Mouse (Mus musculus) thymus, postnatal 10 days (tissue): ENCODE data around the gene Pde4b.

Experiments used
- DNase-seq, 2 experiments: peaks; one replicate each; pipeline ENCODE4 v3.0.0; 2021; ENCODE audit warnings: low spot score in 2 of 2

Pde4b gene

GRCm38 (mm10) chr4:102290052-102290734 lies 202.8 kb downstream of the Pde4b start:
- no peak for DNase-seq

DNA sequence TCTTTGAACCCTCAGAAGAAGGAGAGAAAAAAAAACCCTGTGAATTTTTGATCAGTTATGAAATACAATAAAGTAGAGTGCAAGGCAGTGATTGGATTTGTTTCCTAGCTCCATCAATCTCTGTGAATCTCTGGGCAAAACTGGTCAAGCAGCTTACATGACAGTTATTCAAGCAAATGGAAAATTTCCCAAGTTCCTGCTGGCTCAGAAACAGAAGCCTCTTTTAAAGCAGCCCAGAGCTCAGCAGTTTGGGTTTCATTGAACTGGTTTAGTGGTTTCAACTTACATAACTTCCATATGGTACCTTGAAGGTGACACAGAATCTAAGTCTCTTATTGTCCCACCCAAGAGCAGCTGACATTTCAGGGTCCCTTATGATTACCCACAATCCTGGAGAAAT lies 210.2 kb downstream of the Pde4b start:
- DNase-seq = no peak

DNA sequence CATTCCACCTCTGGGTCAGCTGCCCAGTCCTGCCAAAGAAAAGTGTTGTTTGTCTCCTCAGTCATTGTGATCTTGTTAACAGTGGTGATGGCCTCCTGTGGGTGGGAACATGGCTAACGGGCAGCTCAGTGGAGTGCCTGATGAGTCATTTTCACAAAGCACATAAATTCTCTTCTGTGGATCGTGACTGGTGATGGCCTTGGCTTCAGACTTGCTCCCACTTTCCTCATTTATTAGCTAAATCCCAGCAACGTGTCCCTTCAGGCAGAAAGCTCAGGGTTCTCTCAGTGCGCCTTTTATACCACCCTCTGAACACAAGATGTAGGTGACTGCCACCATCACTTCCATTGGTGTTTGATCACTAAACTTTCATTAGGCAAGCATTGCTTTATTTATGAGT lies 215.2 kb downstream of the Pde4b start:
- no peak for DNase-seq

GRCm38 (mm10) chr4:102307661-102308297 lies 220.4 kb downstream of the Pde4b start:
- DNase-seq = no peak

GRCm38 (mm10) chr4:102310630-102311029 lies 223.3 kb downstream of the Pde4b start:
- DNase-seq = no peak

- DNase-seq = no peak
These were observed 228.7 kb downstream of the Pde4b start for GRCm38 (mm10) chr4:102316011-102316410.

DNA sequence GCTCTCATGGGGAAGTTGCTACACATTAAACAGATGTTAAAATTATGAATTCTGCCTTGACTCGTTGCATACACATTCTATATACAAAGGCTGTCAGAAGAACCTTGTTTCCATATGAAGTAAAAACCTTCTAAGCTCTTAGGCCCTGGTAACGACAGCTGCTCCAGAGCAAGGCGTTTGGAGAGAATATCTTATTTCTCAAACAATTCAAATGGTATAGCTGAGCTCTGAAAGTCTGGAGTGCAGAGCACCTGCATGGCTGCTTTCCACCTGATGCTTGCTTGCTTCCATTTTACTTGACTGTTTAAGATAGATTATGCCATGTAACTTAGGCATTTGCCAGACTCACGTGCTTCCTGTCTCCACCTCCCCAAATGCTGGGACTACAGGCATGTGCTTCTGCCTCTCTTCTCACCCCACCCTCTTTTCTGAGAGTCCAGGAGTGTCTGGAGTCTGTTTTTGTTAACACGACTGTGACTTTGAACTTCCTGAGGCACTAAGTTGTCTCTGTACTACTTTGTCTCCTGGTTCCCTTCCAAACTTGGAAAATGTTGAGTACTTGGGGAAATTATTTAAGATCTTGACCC lies 229.4 kb downstream of the Pde4b start:
- no peak for DNase-seq

- DNase-seq = no peak
These were observed 231.3 kb downstream of the Pde4b start for GRCm38 (mm10) chr4:102318596-102318995.

- no peak for DNase-seq
These were observed 234.0 kb downstream of the Pde4b start for GRCm38 (mm10) chr4:102321340-102321739.

DNA sequence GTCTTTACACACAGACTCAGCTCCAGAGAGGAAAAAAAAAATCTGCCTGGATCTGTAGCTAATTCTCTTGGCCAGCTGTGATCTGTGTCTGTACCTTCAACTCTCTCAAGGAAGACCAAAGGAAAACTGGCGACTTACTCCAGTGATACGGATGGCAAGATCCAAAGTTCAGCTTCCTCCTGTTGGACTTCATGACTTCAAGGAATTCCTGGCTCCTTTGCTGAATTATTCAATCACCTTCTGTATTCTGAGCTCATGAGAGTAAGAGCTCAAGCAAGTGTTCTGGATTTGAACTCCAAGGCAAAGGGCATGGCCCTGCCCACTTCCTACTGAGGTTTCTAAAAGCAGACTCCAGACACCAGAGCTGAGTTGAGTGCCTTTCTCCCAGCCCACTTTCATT lies 245.0 kb downstream of the Pde4b start:
- no peak for DNase-seq

DNA sequence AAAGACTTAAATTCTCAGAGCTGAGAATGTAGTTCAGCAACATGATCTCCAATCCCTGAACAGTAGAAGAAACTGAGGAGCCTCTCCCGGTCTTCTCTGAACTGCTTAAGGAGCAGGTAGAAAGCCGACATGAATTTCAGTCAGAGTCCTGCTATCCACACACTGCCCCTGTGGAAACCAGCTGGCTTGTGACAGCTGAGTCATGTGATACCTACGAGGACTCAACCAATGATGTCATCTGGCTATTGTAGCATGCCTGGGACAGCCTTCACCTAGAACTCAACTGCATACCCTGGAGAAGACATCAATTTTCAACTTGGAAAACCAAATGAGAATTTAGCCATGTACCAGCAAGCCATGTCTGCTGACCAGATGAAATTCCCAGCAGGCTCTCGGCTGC lies 245.5 kb downstream of the Pde4b start:
- DNase-seq = no peak

- DNase-seq = no peak
These were observed 259.7 kb downstream of the Pde4b start for GRCm38 (mm10) chr4:102346911-102347492.

GRCm38 (mm10) chr4:102351476-102352475 lies 264.4 kb downstream of the Pde4b start:
- DNase-seq = no peak

DNA sequence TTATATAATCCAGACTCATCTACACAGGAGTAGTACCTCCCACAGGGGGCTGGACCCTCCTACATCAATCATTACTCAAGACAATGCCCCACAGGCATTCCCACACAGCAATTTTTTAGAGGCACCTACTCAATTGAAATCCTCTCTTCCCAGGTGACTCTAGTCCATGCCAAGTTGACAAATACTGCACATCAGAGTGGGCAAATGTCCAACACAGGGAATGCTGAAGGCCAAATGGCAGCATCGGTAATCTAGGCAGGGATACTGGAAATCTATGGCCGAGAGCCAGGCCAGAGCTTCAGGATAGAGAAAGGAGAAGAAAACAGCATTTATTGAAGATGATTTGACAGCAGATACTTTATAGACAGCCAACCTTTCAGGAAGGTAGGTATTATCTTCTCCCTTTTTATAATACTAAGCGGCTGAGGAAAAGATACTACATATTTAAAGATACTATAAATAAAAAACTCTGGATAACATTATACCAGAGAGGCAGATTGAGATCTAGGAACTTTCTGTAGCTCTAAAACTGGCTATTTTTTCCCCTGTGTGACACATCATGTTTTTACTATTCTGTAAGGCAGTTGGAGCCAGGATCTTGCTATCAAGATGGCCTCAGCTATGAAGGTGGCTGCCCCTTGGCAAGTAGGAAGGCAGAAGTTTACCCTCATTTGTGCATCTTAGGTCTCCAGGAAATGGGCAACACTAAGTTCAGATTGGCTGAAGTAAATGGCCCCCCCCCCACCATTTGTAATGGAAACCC lies 266.5 kb downstream of the Pde4b start:
- DNase-seq = no peak

DNA sequence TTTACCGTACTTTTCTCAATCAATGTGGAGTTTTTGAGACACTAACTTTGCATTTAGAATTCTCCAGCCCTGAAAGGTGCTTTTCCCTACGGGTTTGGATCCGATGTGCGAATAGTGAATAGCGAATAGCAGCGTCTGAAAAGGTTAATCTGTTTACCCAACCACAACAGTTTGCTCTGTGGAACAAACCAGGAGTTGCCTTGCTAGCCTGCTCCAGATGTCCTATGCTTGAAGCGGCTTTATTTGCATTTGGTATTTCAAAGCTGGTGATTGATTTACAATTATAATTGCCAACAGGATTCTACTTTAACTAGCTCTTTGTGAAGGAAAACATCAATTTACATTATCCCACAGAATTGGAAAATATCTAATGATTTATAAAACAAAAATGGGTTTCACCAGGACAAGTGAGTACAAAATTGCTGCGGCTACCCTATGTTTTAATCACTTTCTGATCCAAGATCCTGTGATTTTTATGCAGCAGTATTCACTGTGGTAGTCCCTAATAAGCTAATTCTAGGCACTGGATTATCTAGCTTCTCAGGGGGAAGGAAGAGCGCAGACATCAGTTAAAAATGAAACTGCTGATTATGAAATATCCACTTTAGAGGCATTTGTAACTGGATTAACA lies 280.9 kb downstream of the Pde4b start:
- no peak for DNase-seq

DNA sequence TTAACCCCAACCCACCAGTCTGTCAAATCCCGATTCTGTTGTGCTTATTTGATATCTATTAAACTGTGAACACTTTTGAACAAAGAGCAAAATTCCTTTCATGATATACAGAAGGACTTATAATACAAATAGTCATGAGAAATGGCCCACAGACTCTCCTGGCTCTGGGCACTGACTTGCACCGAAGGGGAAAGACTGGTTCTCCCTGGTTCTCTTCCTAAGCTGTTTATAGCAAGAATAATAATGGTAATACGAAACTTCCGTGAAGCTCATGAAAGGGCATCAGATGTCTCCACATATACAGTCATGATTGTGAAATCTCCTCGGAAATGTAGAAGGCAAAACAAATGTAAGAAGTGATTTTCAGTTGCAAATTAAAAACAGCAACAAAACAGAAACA lies 287.3 kb downstream of the Pde4b start:
- no peak for DNase-seq

- DNase-seq = no peak
These were observed 295.6 kb downstream of the Pde4b start for GRCm38 (mm10) chr4:102382763-102383505.

- no peak for DNase-seq
These were observed 306.3 kb downstream of the Pde4b start for GRCm38 (mm10) chr4:102393605-102394004.

GRCm38 (mm10) chr4:102397334-102397733 lies 310.0 kb downstream of the Pde4b start:
- no peak for DNase-seq

DNA sequence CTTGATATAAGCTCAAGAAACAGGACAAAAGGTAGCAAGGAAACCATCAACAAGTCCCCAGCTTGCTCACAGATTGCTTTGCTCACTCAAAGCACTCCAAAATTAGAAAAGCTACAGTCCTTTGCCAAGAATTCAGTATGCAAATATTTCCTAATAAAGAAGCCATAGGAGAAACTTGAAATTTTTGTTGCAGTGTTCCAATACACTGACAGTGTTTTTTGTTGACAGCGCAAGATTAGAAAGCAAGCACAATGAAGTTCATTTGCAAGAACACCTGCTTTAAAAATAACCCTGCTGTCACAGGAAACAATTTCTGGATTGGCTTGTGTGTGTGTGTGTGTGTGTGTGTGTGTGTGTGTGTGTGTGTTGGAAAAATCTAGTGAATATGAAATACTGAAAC lies 311.2 kb downstream of the Pde4b start:
- DNase-seq = no peak
